Mouse (Mus musculus): ENCODE measurements at regions not wholly inside any gene's neighbourhood (a gene's known extent, or its start where the extent isn't known, plus 50 kb on each side); places are given as distances from the start of the nearest gene placed in this dataset.

DNA sequence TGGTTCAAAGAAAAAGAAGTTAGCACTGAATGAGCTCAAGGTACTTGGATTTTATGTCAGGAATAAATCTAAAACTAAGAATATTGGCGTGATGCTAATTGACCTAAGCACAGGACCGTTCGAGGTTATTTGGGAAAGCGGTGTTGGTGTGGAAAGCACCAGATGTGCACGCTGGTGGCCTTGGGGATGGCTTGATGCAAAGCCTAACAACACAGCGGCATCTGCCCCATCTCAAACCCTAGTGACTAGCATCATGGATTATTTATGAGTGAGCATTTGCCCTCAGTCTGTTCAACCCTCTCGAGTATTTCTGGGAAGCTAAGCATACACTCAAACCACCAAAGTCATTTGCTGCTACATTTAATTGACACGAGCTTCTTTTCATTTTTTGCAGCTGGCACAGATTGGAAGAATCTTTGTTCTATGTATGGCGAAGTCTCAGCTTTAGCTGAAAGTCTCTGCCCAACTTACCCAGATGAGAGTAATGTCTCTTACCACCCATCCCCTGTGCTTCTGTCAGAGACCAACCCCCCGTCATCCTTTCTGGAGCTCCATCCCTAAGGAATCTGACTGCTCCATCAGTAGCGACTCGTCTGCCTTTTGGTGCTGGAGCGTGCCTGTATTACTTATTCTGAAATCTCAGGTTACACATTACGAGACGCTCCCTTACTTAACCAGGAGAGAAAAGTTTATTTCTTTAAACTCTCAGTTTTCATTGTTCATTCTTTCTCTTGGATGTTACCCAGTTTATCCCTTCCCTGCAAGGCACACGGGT, 257.8 kb upstream of the Gm12728 start:
- WGBS = 55% methylated on average over 16 of the region's 16 CpGs
- H3K27me3 ChIP-seq (ENCODE audit: control insufficient read depth, insufficient read depth, low read depth, low read length) = no peaks in the 10 kb centered on the region
- ATAC-seq = peak; percentile 80
- no peak overlapping the region for H3K4me3 ChIP-seq (ENCODE audit: low read depth, low read length)
- no peak overlapping the region for H3K9ac ChIP-seq (ENCODE audit: low read depth, low read length)
- 0 out of 2 replicates have a peak overlapping the region, but pooled peaks have one; percentile 12 for H3K4me2 ChIP-seq (ENCODE audit: low read length)
- 0 out of 2 replicates have a peak, but pooled peaks cover 8% of the 10 kb centered on the region for H3K4me1 ChIP-seq (ENCODE audit: control insufficient read depth, insufficient read depth, low read length)
- no peaks in the 10 kb centered on the region for H3K36me3 ChIP-seq (ENCODE audit: control insufficient read depth, insufficient read depth, low read length)
- no peak overlapping the region; the same call in 1 of the 2 replicates for H3K27ac ChIP-seq (ENCODE audit: low read length)
- H3K9me3 ChIP-seq (replicated peaks; ENCODE audit: control insufficient read depth, low read length, poor library complexity, severe bottlenecking) = no peaks in the 10 kb centered on the region

DNA sequence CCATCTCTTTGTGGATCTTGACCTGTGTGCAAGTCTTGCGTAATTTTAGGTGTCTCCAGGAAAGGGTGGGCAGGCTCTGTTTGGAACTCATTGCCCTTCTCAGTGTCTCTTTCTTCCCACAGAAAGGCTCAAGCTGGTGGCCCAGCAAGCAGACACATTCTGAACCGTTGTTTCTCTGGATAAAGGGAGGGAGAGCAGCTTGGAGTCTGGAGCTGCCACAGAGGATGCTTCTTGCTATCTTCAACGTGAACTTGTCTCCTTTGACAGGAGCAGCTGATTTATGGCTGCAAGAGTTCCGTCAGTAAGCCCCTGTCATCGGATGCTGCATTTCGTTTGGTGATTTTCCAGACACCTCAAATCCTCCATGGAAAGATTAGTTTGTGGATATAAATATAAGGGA, 254.2 kb upstream of the Gm12728 start:
- Histone ChIP-seq H3K27ac (ENCODE audit: low read length) (no peak overlapping the region), H3K9ac (ENCODE audit: low read depth, low read length) (no peak overlapping the region), H3K36me3 (ENCODE audit: control insufficient read depth, insufficient read depth, low read length) (no peaks in the 10 kb centered on the region), H3K4me1 (ENCODE audit: control insufficient read depth, insufficient read depth, low read length) (0 out of 2 replicates have a peak, but pooled peaks cover 8% of the 10 kb centered on the region), H3K4me3 (ENCODE audit: low read depth, low read length) (no peak overlapping the region), H3K9me3 (replicated peaks; ENCODE audit: control insufficient read depth, low read length, poor library complexity, severe bottlenecking) (no peaks in the 10 kb centered on the region), H3K27me3 (ENCODE audit: control insufficient read depth, insufficient read depth, low read depth, low read length) (no peaks in the 10 kb centered on the region), H3K4me2 (ENCODE audit: low read length) (no peak overlapping the region)
- no peak for ATAC-seq
- 72% methylated on average over 6 of the region's 6 CpGs for WGBS

DNA sequence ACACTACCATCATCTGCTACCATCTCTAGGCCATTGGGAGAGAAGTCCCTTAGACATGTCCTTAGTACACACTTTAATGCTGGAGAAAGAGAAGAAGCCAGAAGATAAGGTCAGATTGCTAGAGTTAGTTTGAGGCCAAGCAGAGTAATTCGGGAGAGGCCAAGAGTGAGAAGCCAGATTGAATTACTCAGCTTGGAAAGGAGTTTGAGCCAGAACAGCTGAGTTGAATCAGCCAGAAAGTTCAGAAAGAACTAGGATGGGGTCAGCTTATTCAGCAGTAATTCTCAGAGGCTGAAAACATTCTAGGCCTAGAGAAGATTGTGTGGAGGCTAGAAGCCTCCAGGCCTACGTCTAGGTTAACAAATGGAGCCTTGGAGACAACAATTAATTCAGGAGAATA, 244.2 kb upstream of the Gm12728 start:
- no peaks in the 10 kb centered on the region for H3K36me3 ChIP-seq (ENCODE audit: control insufficient read depth, insufficient read depth, low read length)
- WGBS = 82% methylated on average over 2 of the region's 2 CpGs
- no peak for ATAC-seq
- H3K27ac ChIP-seq (ENCODE audit: low read length) = no peak overlapping the region
- H3K27me3 ChIP-seq (ENCODE audit: control insufficient read depth, insufficient read depth, low read depth, low read length) = no peaks in the 10 kb centered on the region
- no peak overlapping the region for H3K4me3 ChIP-seq (ENCODE audit: low read depth, low read length)
- no peaks in the 10 kb centered on the region for H3K4me1 ChIP-seq (ENCODE audit: control insufficient read depth, insufficient read depth, low read length)
- H3K9me3 ChIP-seq (replicated peaks; ENCODE audit: control insufficient read depth, low read length, poor library complexity, severe bottlenecking) = peaks cover 2% of the 10 kb centered on the region; the same call in 1 of the 2 replicates
- no peak overlapping the region for H3K4me2 ChIP-seq (ENCODE audit: low read length)
- no peak overlapping the region for H3K9ac ChIP-seq (ENCODE audit: low read depth, low read length)

DNA sequence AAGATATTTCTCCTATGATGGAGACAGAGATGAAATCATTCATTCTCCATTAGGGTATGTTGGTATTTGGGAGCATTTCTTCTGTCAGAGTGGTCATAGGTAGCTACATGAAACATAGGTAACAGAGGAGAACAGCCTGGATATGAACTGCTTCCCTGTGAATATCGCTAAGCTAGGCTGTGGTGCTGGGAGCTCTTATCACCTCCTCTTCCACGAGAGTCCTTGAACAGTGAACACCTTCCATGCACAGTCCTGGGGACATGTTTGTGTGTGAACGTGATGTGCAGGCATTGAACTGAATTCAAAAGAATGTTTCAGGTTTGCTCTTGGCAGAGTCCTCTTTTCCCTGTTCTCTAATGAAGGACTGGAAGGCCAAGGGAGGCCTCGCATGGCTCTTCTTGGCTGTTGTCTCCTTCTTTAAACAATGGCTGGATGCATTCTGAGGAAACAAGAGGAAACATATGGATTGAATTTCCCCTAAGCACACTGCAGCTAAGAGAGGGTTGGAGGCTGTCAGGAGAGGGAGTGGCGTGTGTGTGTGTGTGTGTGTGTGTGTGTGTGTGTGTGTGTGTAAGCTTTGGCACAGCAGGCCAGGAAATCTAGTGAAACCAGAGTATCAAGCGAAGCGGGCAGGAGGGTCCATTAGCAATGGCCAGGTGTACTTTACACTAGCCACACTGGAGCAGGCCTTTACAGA, 239.8 kb upstream of the Gm12728 start:
- no peaks in the 10 kb centered on the region for H3K4me1 ChIP-seq (ENCODE audit: control insufficient read depth, insufficient read depth, low read length)
- peaks cover 2% of the 10 kb centered on the region; the same call in 1 of the 2 replicates for H3K9me3 ChIP-seq (replicated peaks; ENCODE audit: control insufficient read depth, low read length, poor library complexity, severe bottlenecking)
- H3K4me3 ChIP-seq (ENCODE audit: low read depth, low read length) = no peak overlapping the region
- ATAC-seq = no peak
- WGBS = 87% methylated on average over 7 of the region's 7 CpGs
- H3K36me3 ChIP-seq (ENCODE audit: control insufficient read depth, insufficient read depth, low read length) = no peaks in the 10 kb centered on the region
- no peaks in the 10 kb centered on the region for H3K27me3 ChIP-seq (ENCODE audit: control insufficient read depth, insufficient read depth, low read depth, low read length)
- no peak overlapping the region for H3K27ac ChIP-seq (ENCODE audit: low read length)
- no peak overlapping the region for H3K4me2 ChIP-seq (ENCODE audit: low read length)
- no peak overlapping the region for H3K9ac ChIP-seq (ENCODE audit: low read depth, low read length)

DNA sequence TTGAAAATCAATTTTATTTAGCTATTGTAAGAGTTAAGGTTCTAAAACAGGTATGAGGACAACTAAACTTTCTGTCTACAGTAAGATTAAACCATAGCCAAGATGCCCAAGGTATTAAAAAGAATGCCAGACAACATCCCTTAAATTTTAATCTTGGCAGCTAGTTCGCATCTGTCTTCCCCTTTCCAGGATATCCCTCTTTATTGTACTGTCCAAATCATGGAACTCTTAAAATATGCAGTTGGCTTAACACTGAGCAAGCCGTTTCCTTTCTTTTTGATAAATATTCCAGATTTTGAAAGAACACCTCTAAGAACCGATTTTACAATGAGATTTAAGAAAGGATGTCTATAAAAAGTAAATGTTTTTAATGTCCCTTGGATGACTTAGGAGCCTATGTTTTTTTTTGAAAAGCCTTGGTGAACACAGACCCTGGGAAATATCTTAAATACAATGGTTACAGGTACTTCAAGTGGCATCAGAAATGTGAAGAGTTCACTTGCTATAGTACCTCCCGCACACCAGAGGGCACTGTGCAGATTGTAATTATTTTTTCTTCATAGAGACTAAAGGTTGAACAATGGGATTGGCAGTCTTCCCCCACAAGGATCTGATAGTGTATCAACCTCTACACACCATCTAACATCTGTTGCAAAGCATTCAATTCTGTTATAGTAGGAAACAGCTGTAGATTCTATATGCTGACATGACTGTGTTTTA, 237.5 kb upstream of the Gm12728 start:
- H3K9ac ChIP-seq (ENCODE audit: low read depth, low read length) = no peak overlapping the region
- ATAC-seq = no peak
- H3K4me1 ChIP-seq (ENCODE audit: control insufficient read depth, insufficient read depth, low read length) = no peaks in the 10 kb centered on the region
- H3K4me3 ChIP-seq (ENCODE audit: low read depth, low read length) = no peak overlapping the region
- H3K36me3 ChIP-seq (ENCODE audit: control insufficient read depth, insufficient read depth, low read length) = no peaks in the 10 kb centered on the region
- no peak overlapping the region for H3K4me2 ChIP-seq (ENCODE audit: low read length)
- no peaks in the 10 kb centered on the region for H3K27me3 ChIP-seq (ENCODE audit: control insufficient read depth, insufficient read depth, low read depth, low read length)
- WGBS = 96% methylated on average over 4 of the region's 4 CpGs
- H3K9me3 ChIP-seq (replicated peaks; ENCODE audit: control insufficient read depth, low read length, poor library complexity, severe bottlenecking) = no peaks in the 10 kb centered on the region
- H3K27ac ChIP-seq (ENCODE audit: low read length) = no peak overlapping the region

DNA sequence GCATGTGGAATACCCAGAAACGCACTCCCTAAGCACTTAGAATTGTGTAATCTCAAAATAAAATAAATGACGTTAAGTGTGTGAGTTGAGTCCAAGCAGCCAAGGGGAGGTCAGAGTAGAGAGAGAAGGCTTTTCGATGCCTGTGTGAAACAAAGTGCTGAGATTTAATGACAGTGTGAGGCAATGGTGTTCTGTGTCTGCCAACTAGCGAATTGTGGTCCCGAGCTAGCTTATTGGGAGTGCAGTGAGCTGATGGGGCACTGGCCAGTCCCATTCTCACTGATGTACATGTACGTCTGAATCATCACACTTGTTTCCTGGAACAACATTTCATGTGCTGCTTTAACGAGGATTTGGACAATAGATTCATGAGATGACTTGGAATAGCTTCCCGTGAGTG, 234.7 kb upstream of the Gm12728 start:
- H3K27me3 ChIP-seq (ENCODE audit: control insufficient read depth, insufficient read depth, low read depth, low read length) = no peaks in the 10 kb centered on the region
- H3K36me3 ChIP-seq (ENCODE audit: control insufficient read depth, insufficient read depth, low read length) = no peaks in the 10 kb centered on the region
- H3K9ac ChIP-seq (ENCODE audit: low read depth, low read length) = no peak overlapping the region
- H3K27ac ChIP-seq (ENCODE audit: low read length) = no peak overlapping the region
- H3K4me2 ChIP-seq (ENCODE audit: low read length) = no peak overlapping the region
- ATAC-seq = no peak
- 90% methylated on average over 8 of the region's 8 CpGs for WGBS
- H3K9me3 ChIP-seq (replicated peaks; ENCODE audit: control insufficient read depth, low read length, poor library complexity, severe bottlenecking) = no peaks in the 10 kb centered on the region
- no peaks in the 10 kb centered on the region for H3K4me1 ChIP-seq (ENCODE audit: control insufficient read depth, insufficient read depth, low read length)
- no peak overlapping the region for H3K4me3 ChIP-seq (ENCODE audit: low read depth, low read length)

DNA sequence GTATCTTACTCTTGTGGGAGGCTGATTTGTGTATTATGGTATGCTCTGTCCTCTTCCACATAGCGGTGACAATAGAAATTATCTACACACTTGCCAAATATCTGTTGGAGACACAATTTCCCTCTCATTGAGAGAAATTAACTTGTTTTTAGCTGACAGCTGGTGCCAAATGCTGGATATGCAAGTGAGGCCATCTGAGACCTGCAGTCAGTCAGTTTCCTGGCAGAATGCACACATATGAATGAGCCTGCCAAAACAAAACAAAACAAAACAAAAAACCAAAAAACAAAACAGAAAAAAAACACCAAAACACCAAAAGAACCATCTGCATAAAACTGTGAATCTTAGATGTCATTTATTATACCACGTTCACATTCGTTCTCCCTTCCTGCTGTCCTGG, 233.7 kb upstream of the Gm12728 start:
- no peak overlapping the region for H3K4me2 ChIP-seq (ENCODE audit: low read length)

DNA sequence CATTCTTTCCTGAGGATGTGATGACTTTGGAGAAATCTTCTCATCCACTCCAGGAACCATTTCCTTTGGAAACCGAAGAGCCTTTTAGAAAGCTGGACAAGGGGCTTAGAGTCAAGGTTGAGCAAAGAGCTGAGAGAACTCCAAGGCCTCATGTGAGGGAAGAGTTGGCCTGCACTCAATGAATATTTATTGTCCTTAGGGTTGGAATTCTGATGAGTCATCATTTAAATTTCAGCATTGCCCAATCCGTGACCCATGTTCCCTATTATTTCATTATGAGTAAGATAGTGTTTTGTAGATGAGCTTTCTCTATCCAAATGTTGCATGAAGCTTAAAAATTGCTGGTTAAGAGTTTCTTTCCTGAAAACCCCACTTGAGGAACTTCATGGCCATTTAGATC, 232.3 kb upstream of the Gm12728 start:
- WGBS = 92% methylated on average over 2 of the region's 2 CpGs
- no peaks in the 10 kb centered on the region for H3K9me3 ChIP-seq (replicated peaks; ENCODE audit: control insufficient read depth, low read length, poor library complexity, severe bottlenecking)
- ATAC-seq = no peak
- H3K27ac ChIP-seq (ENCODE audit: low read length) = no peak overlapping the region
- no peak overlapping the region for H3K9ac ChIP-seq (ENCODE audit: low read depth, low read length)
- no peak overlapping the region for H3K4me3 ChIP-seq (ENCODE audit: low read depth, low read length)
- no peaks in the 10 kb centered on the region for H3K27me3 ChIP-seq (ENCODE audit: control insufficient read depth, insufficient read depth, low read depth, low read length)
- H3K36me3 ChIP-seq (ENCODE audit: control insufficient read depth, insufficient read depth, low read length) = no peaks in the 10 kb centered on the region
- no peaks in the 10 kb centered on the region for H3K4me1 ChIP-seq (ENCODE audit: control insufficient read depth, insufficient read depth, low read length)
- no peak overlapping the region for H3K4me2 ChIP-seq (ENCODE audit: low read length)

More for the DNA sequence above, 233.7 kb upstream of the Gm12728 start:
- no peaks in the 10 kb centered on the region for H3K27me3 ChIP-seq (ENCODE audit: control insufficient read depth, insufficient read depth, low read depth, low read length)
- H3K9me3 ChIP-seq (replicated peaks; ENCODE audit: control insufficient read depth, low read length, poor library complexity, severe bottlenecking) = no peaks in the 10 kb centered on the region
- H3K4me3 ChIP-seq (ENCODE audit: low read depth, low read length) = no peak overlapping the region
- H3K36me3 ChIP-seq (ENCODE audit: control insufficient read depth, insufficient read depth, low read length) = no peaks in the 10 kb centered on the region
- ATAC-seq = no peak
- 86% methylated on average over 3 of the region's 3 CpGs for WGBS
- no peaks in the 10 kb centered on the region for H3K4me1 ChIP-seq (ENCODE audit: control insufficient read depth, insufficient read depth, low read length)
- H3K9ac ChIP-seq (ENCODE audit: low read depth, low read length) = no peak overlapping the region
- H3K27ac ChIP-seq (ENCODE audit: low read length) = no peak overlapping the region

DNA sequence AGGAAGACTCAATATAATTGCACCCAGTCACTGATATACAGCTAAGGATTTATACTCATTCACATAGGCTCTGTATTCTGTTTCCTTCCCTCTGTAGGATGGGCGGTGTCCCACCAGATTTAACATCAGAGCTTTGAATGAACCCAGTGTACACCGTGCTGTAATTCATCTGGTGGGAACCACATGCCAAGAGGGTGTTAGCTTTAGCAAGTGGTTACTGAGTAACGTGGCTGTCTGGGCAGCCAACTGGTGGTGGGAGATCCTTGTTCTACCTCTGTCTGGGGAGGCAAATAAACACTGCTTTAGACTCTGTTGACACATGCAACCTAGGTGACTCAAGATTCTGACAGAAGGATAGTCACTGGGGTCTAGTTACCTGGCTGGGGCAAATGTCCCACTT, 229.6 kb upstream of the Gm12728 start:
- Histone ChIP-seq H3K4me2 (ENCODE audit: low read length) (no peak overlapping the region), H3K9ac (ENCODE audit: low read depth, low read length) (no peak overlapping the region), H3K27ac (ENCODE audit: low read length) (no peak overlapping the region)

More for the DNA sequence above, 229.6 kb upstream of the Gm12728 start:
- Histone ChIP-seq H3K36me3 (ENCODE audit: control insufficient read depth, insufficient read depth, low read length) (no peaks in the 10 kb centered on the region), H3K4me3 (ENCODE audit: low read depth, low read length) (no peak overlapping the region), H3K27me3 (ENCODE audit: control insufficient read depth, insufficient read depth, low read depth, low read length) (no peaks in the 10 kb centered on the region), H3K9me3 (replicated peaks; ENCODE audit: control insufficient read depth, low read length, poor library complexity, severe bottlenecking) (no peaks in the 10 kb centered on the region), H3K4me1 (ENCODE audit: control insufficient read depth, insufficient read depth, low read length) (no peaks in the 10 kb centered on the region)
- 79% methylated on average over 3 of the region's 3 CpGs for WGBS
- ATAC-seq = no peak
